Mouse (Mus musculus): ENCODE measurements around the gene Tmed8. TPM values are rescaled to one million over a fixed set of nuclear protein-coding genes. Genes with fewer than 3 reads are reported as not detected.

Tmed8 gene
- polyA plus RNA-seq (2017; shearing (Covaris generic)), result 7.6 TPM

DNA sequence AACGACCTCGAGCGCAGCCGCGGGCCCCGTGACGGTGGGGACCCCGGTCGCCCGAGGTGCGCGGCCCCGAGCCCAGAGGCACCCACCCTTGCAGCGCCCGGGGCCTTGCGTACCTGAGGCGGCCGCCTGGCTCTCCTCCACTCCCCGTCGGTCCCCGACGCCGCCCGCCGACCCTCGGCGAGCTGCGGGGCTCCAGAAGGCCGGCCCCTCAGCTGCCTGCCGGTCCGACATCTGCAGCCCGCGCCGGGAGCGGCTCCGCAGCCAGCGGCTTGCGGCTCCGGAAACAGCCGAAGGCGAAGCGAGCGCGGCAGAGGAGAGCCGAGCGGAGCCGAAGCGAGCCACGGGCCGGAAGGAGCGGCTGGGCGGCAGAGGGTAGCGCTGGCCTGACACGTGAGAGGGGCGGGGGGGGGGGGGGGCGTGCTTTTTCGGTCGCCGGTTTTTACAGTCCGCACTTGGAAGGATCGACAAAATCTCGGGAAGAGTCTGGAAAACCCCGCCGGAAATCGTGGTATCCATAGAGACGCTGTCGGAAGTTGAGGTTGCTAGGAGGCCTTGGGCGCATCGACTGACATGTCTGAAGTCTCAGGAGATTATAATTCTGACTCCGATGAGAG is at the start of gene Tmed8:
Gene Tmed8 (minus strand): TSS at position 482 of the 614 bp plus-strand sequence.

GRCm38 (mm10) chr12:87238632-87239031 is 38.4 kb upstream of the Tmed8 start, which contains the start of gene Noxred1:
Gene Noxred1, minus strand, starts transcription at chr12:87238732.

DNA sequence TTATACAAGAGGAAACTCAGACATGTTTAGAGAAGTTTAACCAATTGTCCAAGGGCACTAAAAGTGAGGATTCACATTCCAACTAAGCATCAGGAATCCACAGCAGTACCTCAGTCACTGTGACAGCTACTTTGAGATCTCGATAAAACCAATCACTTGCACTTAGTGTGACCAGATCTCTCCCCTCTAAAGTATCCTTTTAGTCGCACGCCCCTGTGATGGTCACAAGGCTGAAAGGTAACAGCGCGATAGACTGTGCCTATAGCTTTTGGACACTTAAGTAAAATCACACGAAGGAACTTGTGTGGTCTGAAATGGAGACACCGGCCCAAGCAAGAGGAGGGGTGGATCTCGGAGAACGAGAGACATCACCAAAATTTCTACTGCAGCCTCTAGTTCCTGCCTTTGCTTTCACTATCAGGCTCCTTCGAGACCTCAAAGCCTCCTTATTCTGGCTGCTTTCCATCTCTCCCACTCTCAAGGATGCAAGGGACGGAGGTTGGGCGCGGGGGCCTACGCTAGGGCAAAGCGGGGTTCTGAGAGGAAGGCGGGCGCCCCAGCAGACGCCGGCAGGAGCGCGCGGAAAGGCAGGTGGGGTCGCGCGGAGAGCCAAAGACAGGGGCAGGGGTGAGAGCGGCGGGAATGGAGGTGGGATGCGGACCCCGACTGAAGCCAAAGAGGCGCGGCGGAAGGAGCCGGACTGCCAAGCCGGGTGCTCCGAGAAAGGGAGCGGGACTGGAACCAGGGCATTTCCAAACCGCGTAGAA is 865 bp downstream of the Tmed8 start, which contains the start of gene Samd15:
Gene Samd15 (plus strand): TSS at position 518 of the 767 bp plus-strand sequence.

GRCm38 (mm10) chr12:87147395-87148089 is 52.7 kb downstream of the Tmed8 start, which contains the start of gene Pomt2:
Gene Pomt2, minus strand, starts transcription at chr12:87147968.

GRCm38 (mm10) chr12:87146966-87147365 is 53.3 kb downstream of the Tmed8 start, which contains the start of gene Gstz1:
Gene Gstz1, plus strand, starts transcription at chr12:87147165.

Other genes starting within 250 kb of the Tmed8 start
- gene Zdhhc22, start 210.0 kb downstream of the Tmed8 start, polyA plus RNA-seq (2017; shearing (Covaris generic)), result not detected
- not detected for gene Tmem63c, start 179.1 kb downstream of the Tmed8 start, polyA plus RNA-seq (2017; shearing (Covaris generic))
- gene Ngb, start 97.9 kb downstream of the Tmed8 start, polyA plus RNA-seq (2017; shearing (Covaris generic)), result not detected
- gene Gstz1, start 53.3 kb downstream of the Tmed8 start, polyA plus RNA-seq (2017; shearing (Covaris generic)), result 9.1 TPM
- 5.0 TPM for gene Pomt2, start 52.5 kb downstream of the Tmed8 start, polyA plus RNA-seq (2017; shearing (Covaris generic))
- 2.9 TPM for gene Samd15, start 731 bp downstream of the Tmed8 start, polyA plus RNA-seq (2017; shearing (Covaris generic))
- 0.36 TPM for gene Noxred1, start 38.3 kb upstream of the Tmed8 start, polyA plus RNA-seq (2017; shearing (Covaris generic))
- gene Vipas39, start 65.8 kb upstream of the Tmed8 start, polyA plus RNA-seq (2017; shearing (Covaris generic)), result 23.5 TPM
- gene Ahsa1, start 66.0 kb upstream of the Tmed8 start, polyA plus RNA-seq (2017; shearing (Covaris generic)), result 177 TPM
- gene Ism2, start 99.3 kb upstream of the Tmed8 start, polyA plus RNA-seq (2017; shearing (Covaris generic)), result not detected
- gene Sptlc2, start 187.9 kb upstream of the Tmed8 start, polyA plus RNA-seq (2017; shearing (Covaris generic)), result 129 TPM
- 34.5 TPM for gene Slirp, start 243.4 kb upstream of the Tmed8 start, polyA plus RNA-seq (2017; shearing (Covaris generic))
- 98.7 TPM for gene Alkbh1, start 243.6 kb upstream of the Tmed8 start, polyA plus RNA-seq (2017; shearing (Covaris generic))